Mouse (Mus musculus) retina, adult 2 months (tissue): ENCODE measurements around the gene Atrnl1.

Source experiments
- DNase-seq: peaks from one replicate; pipeline ENCODE4 v3.0.0-alpha.2; 2012; ENCODE audit warnings: low read depth, low spot score

The Atrnl1 gene

DNA sequence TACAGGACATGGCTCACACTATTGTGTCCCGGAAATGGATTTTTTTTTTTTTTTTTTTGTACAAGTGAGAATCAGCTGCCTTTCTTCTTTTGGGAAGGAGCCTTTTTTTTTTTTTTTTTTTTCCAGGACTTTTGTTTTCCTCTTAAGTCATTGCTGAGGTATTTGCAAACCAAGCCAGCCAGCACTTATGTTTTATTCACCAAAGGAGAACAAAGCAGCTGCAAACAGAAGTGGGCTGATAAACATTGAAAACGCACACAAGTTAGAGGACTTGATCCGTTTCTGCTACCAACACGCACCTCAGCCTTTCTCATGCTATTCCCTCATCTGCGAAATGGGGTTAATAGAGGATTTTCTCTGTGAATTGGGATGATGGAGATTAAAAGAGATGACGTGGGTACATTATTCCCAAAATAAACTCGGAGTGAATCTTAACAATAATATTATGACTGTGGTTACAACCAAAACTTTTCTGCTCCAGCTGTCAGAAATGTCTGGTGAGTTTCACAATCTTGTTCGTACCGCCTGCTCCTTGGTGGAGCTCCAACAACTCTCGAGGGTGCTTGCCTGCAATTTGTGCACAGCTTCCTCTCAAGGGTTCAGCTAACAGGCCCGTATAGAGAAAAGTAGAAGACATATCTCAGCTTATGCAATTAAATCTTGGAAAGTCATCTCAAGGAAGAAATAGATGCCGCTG, 1.3 kb upstream of the Atrnl1 start:
- DNase-seq, result peak; percentile 38

DNA sequence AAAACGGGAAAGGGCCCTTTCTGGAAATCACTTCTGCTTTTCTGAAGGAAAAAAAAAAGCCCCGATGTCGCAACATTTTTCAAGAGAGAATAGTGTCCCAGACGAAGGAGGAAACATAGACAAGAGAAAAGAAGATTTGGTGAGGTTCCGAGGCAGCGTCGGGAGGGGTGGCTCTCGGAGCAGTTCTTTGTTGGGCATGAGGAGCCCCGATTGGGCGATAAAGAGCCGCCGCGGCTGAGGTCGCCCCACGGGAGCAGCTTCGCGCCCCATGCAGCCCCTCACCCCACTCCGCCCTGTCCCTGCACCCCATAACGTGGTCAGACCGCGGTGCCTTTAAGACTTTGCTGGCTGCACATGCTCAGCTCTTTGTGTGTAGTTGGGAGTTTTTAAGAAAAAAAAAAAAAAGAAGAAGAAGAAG, 767 bp upstream of the Atrnl1 start:
- no peak for DNase-seq

DNA sequence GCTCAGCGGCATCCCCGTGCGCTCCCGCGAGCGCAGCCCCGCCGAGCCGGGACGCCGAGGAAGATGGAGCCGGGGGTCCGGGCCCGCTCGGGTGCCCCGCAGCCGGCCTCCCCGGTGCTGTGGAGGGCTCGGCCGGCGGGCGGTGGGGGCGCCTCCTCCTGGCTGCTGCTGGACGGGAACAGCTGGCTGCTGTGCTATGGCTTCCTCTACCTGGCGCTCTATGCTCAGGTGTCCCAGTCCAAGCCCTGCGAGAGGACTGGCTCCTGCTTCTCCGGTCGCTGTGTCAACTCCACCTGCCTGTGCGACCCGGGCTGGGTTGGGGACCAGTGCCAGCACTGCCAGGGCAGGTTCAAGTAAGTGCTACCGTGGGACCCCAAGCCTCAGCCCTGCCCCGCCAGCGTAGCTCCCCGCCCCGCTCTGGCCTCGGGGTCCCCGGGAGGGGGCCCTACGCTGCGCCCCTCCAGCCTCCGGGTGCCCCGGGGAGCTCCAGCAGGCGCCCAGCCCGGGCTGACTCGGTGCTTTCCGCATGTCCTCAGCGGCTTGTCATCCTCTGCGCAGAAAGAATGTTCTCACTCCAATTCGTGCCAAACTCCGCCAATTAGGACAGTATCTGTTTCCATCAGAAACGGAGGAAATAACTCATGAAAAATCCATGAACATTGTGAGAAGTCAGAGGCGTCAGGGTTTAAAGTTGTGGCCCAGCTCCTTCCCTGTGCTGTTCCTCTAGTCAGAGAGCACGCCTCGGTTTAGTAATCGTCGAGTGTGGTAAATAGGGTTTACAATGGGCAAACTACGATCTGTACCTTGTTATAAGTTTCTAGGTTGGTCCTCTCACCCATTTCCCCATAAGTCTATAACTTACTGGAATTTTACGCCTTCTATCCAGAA, 701 bp downstream of the Atrnl1 start:
- peak; percentile 13 for DNase-seq

GRCm38 (mm10) chr19:57612179-57612472, 1.3 kb downstream of the Atrnl1 start:
- DNase-seq, result no peak

- no peak for DNase-seq
Measured at GRCm38 (mm10) chr19:57615972-57616621, 5.3 kb downstream of the Atrnl1 start.

DNA sequence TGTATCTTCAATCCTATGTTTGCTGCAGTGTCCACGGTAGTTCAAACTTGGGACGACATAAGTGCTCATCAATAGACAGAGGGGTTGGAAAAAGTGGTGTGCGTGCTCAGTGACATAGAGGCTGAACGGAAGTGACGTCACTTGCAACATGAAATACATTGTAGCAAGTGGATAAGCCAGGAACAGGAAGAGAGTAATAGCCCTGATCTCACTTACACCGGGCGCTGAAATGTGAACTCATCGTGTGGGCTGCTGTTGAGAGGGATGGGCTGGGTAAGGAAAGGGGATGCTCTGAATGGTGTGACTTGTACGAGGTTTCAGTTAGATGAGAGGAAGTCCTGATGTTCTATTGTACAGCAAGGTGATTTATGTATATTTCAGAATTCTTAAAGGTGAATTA, 8.3 kb downstream of the Atrnl1 start:
- no peak for DNase-seq

- no peak for DNase-seq
Measured at GRCm38 (mm10) chr19:57621814-57622213, 11.0 kb downstream of the Atrnl1 start.

DNA sequence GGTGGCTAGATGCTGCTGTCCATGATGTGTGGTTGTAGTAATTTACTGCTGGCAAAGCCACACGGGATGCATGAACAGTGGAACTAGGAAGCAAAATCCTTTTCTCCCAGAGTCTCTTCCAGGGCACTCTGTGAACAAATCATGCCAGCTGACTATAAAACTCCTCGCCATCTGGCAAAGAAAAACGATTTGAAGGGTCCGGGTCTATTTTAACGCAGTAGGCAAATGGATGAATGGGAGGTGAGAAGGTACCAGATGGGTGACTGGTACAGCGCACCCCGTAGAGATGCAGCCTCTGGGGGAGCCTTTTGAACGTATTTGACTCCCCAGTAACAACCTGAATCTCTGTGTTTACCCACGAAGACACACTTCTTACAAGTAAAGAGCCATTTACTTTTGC, 14.9 kb downstream of the Atrnl1 start:
- no peak for DNase-seq

DNA sequence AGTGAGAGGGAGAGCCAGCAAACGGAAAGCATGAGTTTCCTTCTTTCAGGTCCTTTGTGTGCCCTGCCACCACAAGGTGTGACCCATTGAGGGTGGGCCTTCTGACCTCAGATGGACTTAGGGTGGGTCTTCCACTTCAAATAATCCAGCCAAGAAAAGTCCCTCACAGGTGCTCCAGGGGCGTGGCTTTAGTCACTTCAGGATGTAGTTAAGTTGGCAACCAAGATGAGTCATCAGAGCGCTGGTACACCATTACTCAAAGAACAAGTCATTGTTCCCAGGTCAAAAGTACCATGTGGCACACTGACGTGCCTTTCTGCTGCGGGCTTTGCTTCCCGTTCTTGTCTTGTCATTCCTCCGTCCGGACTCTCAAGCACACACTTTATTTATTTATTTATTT, 16.4 kb downstream of the Atrnl1 start:
- DNase-seq, result no peak

DNA sequence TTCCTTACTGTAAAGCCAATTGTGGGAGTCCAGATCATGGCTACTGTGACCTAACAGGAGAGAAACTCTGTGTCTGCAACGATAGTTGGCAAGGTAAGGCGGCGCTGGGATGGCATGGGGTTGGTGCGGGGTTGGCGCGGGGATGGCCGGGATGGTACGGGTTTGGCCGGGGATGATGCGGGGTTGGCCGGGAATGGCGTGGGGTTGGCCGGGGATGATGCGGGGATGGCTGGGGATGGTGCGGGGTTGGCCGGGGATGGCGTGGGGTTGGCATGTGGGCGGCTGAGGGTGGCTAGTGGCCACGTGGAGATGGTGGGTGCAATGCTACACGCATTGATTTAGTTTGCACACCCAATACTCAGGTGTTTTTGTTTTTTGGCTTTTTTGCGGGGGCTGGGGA, 31.7 kb downstream of the Atrnl1 start:
- DNase-seq, result no peak

- DNase-seq, result peak; percentile 28
Measured at GRCm38 (mm10) chr19:57642980-57643379, 32.1 kb downstream of the Atrnl1 start.

DNA sequence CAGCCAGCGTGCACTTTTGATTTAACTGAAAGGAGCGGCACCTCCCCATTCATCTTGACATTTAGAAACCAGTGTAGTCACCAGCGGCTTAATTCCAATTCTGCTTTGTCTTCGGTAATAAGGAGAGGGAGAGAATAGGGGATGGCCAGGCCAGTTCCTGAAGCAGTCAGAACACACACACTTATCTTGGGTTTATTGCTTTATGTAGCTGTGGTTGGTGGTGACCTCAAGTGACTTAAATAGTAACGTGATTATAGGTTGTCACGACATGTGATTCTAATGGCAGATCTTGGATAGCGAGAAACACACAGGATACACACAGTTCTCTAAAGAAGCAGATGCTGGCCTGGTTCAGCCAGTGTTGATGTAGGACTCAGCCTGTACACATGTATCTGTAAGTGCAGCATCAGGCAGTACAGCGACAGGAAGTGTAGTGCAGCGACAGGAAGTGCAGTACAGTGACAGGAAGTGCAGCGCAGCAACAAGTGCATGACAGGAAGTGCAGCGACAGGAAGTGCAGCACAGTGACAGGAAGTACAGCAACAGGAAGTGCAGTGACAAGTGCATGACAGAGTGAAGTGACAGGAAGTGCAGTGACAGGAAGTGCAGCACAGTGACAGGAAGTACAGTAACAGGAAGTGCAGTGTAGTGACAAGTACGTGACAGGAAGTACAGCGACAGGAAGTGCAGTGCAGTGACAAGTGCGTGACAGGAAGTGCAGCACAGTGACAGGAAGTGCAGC, 37.5 kb downstream of the Atrnl1 start:
- no peak for DNase-seq

DNA sequence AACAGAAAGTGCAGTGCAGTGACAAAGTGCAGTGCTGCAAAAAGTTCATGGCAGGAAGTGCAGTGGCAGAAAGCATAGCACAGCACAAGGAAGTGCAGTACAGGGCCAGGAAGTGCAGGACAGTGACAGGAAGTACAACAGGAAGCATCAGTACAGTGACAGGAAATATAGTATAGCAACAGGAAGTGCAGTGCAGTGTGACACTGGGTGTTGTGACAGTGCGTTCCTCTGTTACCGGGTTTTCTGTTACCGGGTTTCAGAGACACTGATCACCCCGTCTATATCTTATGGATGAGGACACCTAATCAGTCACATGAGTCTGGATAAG, 38.1 kb downstream of the Atrnl1 start:
- no peak for DNase-seq

DNA sequence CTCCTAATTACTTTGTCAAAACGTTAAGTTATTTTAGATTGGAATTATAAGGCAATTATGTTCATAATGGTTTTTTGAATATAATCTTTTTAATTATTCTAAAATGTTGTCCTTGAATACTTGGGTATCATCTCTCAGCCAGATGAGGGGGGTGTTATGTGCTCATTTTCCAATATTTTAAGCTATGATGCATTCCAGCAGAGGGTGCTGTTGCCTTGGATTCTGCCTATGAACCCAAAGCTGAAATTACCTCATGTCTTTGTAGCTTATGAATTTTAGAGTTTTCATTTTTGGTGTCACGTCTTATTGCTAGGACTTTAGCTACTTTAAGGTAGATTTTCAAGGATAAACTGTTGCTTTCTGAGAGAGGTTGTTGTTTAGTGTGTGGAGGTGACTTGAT, 44.2 kb downstream of the Atrnl1 start:
- peak; percentile 20 for DNase-seq

- no peak for DNase-seq
Measured at GRCm38 (mm10) chr19:57655491-57655890, 44.7 kb downstream of the Atrnl1 start.

GRCm38 (mm10) chr19:57657426-57658087, 46.7 kb downstream of the Atrnl1 start:
- DNase-seq, result no peak

- no peak for DNase-seq
Measured at GRCm38 (mm10) chr19:57658111-57659091, 47.6 kb downstream of the Atrnl1 start.

- DNase-seq, result no peak
Measured at GRCm38 (mm10) chr19:57667011-57667410, 56.2 kb downstream of the Atrnl1 start.

GRCm38 (mm10) chr19:57667946-57668345, 57.1 kb downstream of the Atrnl1 start:
- DNase-seq, result no peak

DNA sequence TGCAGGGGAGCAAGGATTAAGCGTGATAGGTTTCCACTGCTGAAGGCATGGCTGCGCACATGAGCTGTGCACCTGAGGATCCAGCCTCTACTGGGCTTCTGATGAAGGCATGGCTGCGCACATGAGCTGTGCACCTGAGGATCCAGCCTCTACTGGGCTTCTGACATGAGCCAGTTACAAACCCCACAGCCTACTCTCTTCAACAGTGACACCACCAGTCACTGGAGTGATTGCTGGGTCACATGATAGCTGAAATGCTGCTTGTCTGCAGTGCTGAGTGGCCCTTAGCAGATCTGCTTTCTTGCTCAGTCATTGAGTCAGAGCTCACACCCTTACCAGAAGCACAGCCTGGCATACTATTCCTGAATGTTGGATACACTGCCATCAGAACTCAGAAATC, 68.6 kb downstream of the Atrnl1 start:
- no peak for DNase-seq
